Mouse (Mus musculus) spleen, adult 10 weeks (tissue): Measurements from ENCODE around the gene Anp32a. TPM values are rescaled to one million over a fixed set of nuclear protein-coding genes. Genes with fewer than 3 reads are reported as not detected.

Experiments
- polyA plus RNA-seq: library from polyadenylated mRNA; stranded (reverse); fragments of 350-450 nt; fragmentation: Illumina TruSeq; extraction: RNeasy Lipid Tissue Mini Kit (QIAGEN cat#74804); gene quantifications from one replicate; pipeline ENCODE4 v1.2.3, GENCODE M21; 2015; ENCODE audit warnings: low replicate concordance; ENCODE audit not compliant: insufficient read depth

Gene Anp32a
- polyA plus RNA-seq: 841 TPM

DNA sequence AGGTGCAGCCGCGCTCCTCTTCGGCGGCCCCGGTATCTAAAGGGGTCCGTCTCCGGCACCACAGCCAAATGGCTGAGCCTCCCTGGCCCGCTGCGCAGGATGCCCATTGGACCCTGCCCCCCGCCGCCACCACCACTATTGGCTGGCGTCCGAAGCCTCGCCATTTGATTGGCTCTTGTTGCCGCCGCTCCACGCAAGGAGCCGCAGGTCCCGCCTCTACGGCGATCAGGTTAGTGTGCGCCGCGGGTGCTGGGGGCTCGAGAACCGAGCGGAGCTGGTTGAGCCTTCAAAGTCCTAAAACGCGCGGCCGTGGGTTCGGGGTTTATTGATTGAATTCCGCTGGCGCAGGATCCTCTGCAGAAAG, at the start of gene Anp32a:
TSS of gene Anp32a (plus strand) at position 171 of the 364 bp plus-strand sequence.

Other genes with a start within 250 kb of the Anp32a start
- gene Glce, start 218.6 kb upstream of the Anp32a start, polyA plus RNA-seq: 14.6 TPM
- gene Spesp1, start 59.1 kb upstream of the Anp32a start, polyA plus RNA-seq: not detected
- 2.3 TPM for gene Coro2b, start 195.8 kb downstream of the Anp32a start, polyA plus RNA-seq